Mouse (Mus musculus) T-helper 17 cell (primary cell): Measurements from ENCODE around the gene Figla.
"Not testable (repeated sequence)": the region's sequence is repeated elsewhere in the genome, so short reads cannot be mapped to it uniquely, and the experiment has no call there.

Experiments
- in situ Hi-C, 2 experiments: fragments of 300-600 bp; cut with MboI, MseI; formaldehyde crosslinking; loops; 1 replicate in 1 of 2; 2 replicates in 1 of 2; pipeline ENCODE4 v1.15.1; 2025; ENCODE audit warnings: high pct_unique_total_duplicates in 2 of 2

Gene Figla

GRCm38 (mm10) chr6:86015871-86016270 lies at the start of gene Figla:
TSS of gene Figla (plus strand) at chr6:86016171.
- in situ Hi-C loops = no loop called here

- in situ Hi-C loops = loop anchor here in 1 of 2 experiments (10.0 to 25.0 kb wide), 2 partner anchors 428 to 571 kb away; partner anchors contain the start of genes Pcbp1 and Pcyox1
Measured at GRCm38 (mm10) chr6:85966686-85967085, 49.3 kb upstream of the Figla start.

DNA sequence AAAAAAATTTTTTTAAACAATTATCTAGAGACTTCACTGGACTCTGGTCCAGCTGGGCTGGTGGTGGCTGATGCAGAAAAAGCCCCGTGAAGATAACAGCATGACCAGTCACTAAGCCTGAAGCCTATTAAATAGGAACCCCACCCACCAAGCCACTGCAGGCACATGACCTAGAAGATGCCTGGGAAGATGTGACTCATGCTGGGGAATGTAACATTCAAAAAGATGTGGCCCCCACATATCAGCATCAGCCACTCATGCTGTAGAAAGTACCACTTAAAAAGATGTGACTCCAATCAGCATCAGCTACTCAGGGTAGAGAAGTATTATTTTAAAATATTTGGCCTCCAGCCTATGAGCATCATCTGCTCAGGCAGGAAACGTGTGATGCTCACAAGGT lies 46.1 kb upstream of the Figla start:
- in situ Hi-C loops = loop anchor here in 1 of 2 experiments (10.0 to 25.0 kb wide), 2 partner anchors 425 to 567 kb away; partner anchors contain the start of genes Pcbp1 and Pcyox1

GRCm38 (mm10) chr6:85972699-85973098 lies 43.3 kb upstream of the Figla start:
- in situ Hi-C loops = loop anchor here in 1 of 2 experiments (25.0 kb wide), 1 partner anchor 565 kb away; the partner anchor contains the start of gene Pcbp1

- in situ Hi-C loops = loop anchor here in 1 of 2 experiments (25.0 kb wide), 1 partner anchor 564 kb away; the partner anchor contains the start of gene Pcbp1
Measured at GRCm38 (mm10) chr6:85973336-85973735, 42.6 kb upstream of the Figla start.

DNA sequence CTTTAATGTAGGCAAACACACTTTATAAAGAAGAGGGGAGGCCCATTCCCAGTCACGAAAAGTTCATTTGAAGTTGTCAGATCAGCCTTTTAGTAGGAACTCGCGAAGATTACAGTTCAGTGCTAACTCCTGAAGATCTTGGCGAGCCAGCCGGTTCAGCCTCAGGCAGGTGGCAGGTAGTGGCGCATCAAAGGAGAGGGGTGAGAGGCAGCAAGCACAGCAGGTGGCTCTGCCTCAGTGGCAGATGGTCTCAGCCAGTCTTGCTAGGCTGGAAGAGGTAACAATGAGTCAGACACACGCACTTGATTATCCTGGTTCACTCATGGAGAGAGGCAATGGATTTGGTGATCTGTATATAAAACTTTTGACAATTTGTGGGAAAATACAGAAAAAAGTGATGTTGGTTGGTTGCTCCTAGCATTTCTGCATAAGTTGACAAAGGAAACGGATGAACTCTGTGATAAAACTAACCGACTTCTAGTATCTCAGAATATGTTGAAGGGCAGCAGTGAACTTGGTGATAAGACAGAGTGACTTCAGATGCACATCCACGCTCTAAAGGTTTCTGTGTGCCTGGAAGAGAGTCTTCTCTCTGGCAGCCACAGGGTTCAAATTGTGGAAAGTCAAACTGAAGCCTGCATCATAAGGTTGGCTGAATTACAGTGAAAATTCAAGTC lies 40.9 kb upstream of the Figla start:
- in situ Hi-C loops = loop anchor here in 1 of 2 experiments (25.0 kb wide), 1 partner anchor 562 kb away; the partner anchor contains the start of gene Pcbp1

- in situ Hi-C loops = no loop called here
Measured at GRCm38 (mm10) chr6:85975761-85976160, 40.2 kb upstream of the Figla start.

DNA sequence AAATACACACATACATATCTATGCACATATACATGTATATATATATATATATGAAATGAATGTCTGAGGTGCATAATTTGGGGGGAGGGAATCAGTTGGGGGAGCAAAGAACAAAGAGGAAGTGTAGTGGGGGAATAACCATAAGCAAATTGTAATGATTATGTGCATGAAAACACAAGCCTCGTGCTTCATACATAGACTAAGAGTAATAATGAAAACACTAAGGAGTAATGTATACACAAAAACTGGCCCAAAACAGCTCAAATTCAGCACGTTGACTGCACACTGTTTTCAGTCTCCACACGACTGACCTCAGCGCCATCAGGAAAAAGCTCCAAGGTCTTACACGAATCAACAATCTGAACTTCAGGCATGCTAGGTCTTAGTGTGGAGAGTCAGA lies 39.7 kb upstream of the Figla start:
- in situ Hi-C loops = no loop called here

DNA sequence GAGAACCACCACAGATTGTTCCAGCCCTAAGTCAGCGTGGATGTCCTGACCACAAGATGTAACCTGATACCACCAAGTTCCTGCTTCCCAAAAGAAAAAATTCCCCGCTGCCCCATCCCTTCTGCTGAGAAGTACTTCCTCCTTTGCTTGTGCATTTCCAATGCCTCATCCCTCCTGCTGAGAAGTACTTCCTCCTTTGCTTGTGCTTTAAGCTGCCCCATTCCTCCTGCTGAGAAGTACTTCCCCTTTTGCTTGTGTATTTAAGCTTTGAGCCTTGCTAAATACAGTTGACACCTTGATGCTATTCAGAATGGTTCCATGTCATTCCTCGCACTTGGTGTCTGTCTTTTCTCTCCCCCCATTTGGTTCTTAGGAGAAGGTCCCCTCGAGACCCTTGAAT lies 37.2 kb upstream of the Figla start:
- in situ Hi-C loops = not testable (repeated sequence)

- in situ Hi-C loops = loop anchor here in 1 of 2 experiments (10.0 kb wide), 1 partner anchor 1110 kb away; no protein-coding TSS in a partner anchor
Measured at GRCm38 (mm10) chr6:85984351-85984750, 31.6 kb upstream of the Figla start.

DNA sequence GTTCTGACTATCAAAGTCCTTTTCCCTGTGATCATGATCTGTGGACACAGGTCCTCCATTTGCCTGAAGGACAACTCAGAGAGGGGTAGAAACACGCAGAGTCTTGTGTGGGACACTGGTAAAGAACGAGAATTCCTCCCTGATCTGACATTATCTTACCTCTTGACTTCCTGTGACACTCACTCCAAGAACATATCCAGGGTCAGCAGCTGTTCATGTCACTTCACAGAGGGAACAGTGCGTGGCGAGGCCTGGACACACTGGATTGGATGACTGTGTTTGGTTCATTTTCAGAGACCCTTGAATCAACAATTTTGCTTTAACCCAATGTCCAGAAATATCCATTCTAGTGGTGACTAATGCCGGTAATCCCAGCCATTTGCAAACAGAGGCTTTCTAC lies 26.4 kb upstream of the Figla start:
- in situ Hi-C loops = loop anchor here in 1 of 2 experiments (10.0 kb wide), 1 partner anchor 1115 kb away; no protein-coding TSS in a partner anchor

DNA sequence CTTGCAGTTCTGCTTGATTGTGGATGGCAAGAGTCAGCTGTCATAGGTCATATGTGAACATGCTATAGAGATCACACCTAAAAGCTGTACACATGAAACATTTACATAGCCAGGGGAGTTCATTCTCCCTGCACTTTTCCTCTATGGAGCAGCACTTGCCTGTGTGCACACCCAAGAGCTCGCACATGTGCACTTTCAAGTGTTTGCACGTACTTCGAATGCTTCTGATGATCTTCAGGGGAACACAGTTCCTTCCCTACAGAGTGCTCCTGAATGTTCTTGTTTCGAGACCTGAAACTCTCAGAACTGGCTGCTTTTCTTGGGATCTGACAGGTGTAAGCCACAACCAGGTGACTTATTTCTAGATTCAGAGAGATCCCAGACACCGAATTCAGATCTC lies 25.2 kb upstream of the Figla start:
- in situ Hi-C loops = loop anchor here in 1 of 2 experiments (5.0 kb wide), 1 partner anchor 163 kb away; no protein-coding TSS in a partner anchor

- in situ Hi-C loops = no loop called here
Measured at GRCm38 (mm10) chr6:86003405-86003925, 12.5 kb upstream of the Figla start.

- in situ Hi-C loops = loop anchor here (5.0 kb wide), 2 partner anchors 67 to 172 kb away; partner anchors contain the start of gene Nat8 (in 1 of the 2)
Measured at GRCm38 (mm10) chr6:86004271-86005148, 11.5 kb upstream of the Figla start.

GRCm38 (mm10) chr6:86009980-86010379 lies 6.0 kb upstream of the Figla start:
- in situ Hi-C loops = loop anchor here (5.0 kb wide), 2 partner anchors 73 to 178 kb away; partner anchors contain the start of gene Nat8 (in 1 of the 2)

DNA sequence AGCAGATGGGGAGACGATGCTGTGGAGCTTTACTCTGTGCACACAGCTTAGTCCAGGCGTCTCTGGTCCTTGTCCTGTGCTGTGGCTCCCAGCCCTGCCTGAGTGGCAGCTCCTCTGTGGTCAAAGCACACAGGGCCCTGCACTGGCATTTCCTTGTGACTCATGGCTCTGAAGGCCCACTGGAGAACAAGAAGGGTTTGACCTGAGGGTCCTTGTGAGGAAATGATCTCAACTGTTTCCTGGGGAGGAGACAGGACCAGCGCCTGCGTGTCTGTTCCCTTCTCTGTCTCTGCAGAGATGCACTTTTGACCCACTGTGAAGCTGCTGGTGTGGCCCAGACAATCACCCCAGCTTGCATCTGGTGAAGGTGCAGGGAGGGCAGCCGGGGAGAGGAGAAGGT lies 1.2 kb upstream of the Figla start:
- in situ Hi-C loops = not testable (repeated sequence)

DNA sequence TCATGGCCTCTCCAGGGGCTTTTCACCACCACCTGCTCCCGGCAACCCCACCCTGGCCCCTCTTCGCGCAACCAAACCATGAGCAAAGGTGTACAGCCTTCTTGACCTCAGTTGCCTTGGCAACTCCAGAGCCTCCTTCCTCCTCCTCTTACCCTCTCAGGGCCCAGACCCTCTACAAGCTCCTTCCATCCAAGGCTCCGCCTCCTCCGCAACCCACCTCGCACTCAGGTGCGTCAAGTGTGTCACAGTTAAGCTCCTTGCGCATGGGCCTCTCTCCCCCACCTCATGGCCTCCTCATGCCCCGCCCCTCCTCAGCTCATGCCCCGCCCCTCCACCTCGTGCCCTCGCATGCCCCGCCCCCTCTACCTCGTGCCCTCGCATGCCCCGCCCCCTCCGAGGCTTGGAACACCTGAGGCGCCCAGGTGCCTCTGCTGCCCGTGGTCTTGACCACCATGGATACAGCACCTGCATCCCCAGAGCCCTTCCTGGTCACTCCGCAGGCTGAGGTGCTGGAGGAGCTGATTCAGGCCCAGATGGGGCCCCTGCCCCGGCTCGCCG lies 901 bp downstream of the Figla start:
- in situ Hi-C loops = no loop called here

DNA sequence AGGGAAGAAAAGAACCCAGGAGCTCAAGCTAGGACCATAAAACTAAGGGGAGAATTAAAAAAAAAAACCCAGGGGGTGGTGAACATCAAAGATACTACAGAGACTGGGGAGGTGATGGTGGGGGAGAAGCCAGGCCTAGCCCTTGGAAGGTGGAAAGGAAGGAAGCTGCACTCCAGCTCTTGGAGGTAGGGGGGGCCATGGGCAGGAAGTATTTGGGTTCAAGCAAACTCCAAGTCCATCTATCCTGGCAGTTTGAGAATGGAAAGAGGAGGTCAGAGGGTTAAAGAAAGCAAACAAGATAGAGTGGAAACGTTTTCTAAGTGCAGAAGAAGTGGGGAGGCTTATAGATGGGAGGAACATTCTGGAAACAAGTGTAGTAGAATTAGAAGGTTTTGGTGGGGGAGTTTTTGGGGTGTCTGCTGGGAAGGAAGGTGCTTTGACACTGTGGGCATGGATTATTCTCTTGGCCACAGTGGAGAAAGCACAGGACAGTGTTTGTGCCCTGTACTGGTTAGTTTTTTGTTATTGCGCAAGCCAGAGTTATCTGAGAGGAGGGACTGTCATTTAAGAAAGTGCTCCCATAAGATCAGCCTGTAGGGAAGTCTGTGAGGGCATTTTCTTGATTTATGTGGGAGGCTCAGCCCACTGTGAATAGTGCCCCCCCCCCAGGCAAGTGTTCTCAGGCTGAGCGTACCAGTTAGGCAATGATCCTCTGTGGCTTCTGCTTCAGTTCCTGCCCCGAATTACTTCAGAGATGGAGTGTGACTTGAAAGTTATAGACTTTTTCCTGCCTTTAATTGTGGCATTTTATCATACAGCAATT lies 3.7 kb downstream of the Figla start:
- in situ Hi-C loops = loop anchor here in 1 of 2 experiments (5.0 kb wide), 1 partner anchor 323 kb away; no protein-coding TSS in a partner anchor

GRCm38 (mm10) chr6:86020948-86021347 lies 5.0 kb downstream of the Figla start:
- in situ Hi-C loops = loop anchor here in 1 of 2 experiments (5.0 kb wide), 1 partner anchor 321 kb away; no protein-coding TSS in a partner anchor
